Mouse (Mus musculus): ENCODE measurements around the gene Pxylp1.

GRCm38 (mm10) chr9:96899717-96900116, 7.2 kb upstream of the Pxylp1 start:
- TF ChIP-seq EP300 (IDR thresholded peaks at IDR 0.05) = no peak
- TF ChIP-seq CTCF (IDR thresholded peaks at IDR 0.05) = no peak
